Mouse (Mus musculus): Measurements from ENCODE around the gene Fem1b. TPM values are rescaled to one million over a fixed set of nuclear protein-coding genes. Genes with fewer than 3 reads are reported as not detected.

Gene Fem1b
- total RNA-seq, 2 experiments from 2014 or later, result 112 TPM

- intact Hi-C loops (cut with DNase I), result no loop called here
- DNase-seq (ENCODE audit: low spot score in 2 of 2), result peak in 1 of 2 experiments; percentile 54
Measured at GRCm38 (mm10) chr9:62786721-62787120, 25.0 kb downstream of the Fem1b start.

- peak in 1 of 2 experiments; percentile 77 for DNase-seq (ENCODE audit: low spot score in 2 of 2)
- intact Hi-C loops (cut with DNase I), result no loop called here
Measured at GRCm38 (mm10) chr9:62784233-62784632, 27.5 kb downstream of the Fem1b start.

GRCm38 (mm10) chr9:62782976-62783781 is 28.6 kb downstream of the Fem1b start:
- DNase-seq (ENCODE audit: low spot score in 2 of 2), result peak; percentile 86 to 95
- intact Hi-C loops (cut with DNase I), result no loop called here

- intact Hi-C loops (cut with DNase I), result no loop called here
- peak in 1 of 2 experiments; percentile 57 for DNase-seq (ENCODE audit: low spot score in 2 of 2)
Measured at GRCm38 (mm10) chr9:62781965-62782364, 29.8 kb downstream of the Fem1b start.

GRCm38 (mm10) chr9:62778721-62779120 is 33.0 kb downstream of the Fem1b start:
- intact Hi-C loops (cut with DNase I), result loop anchor here (5.0 to 10.0 kb wide), 3 partner anchors 226 to 481 kb away; no protein-coding TSS in a partner anchor
- no peak for DNase-seq (ENCODE audit: low spot score in 2 of 2)

- peak; percentile 67 to 77 for DNase-seq (ENCODE audit: low spot score in 2 of 2)
- intact Hi-C loops (cut with DNase I), result loop anchor here (2.0 to 10.0 kb wide), 4 partner anchors 33 to 480 kb away; no protein-coding TSS in a partner anchor
Measured at GRCm38 (mm10) chr9:62777461-62777860, 34.3 kb downstream of the Fem1b start.

GRCm38 (mm10) chr9:62775464-62775863 is 36.3 kb downstream of the Fem1b start:
- intact Hi-C loops (cut with DNase I), result loop anchor here (5.0 to 10.0 kb wide), 3 partner anchors 223 to 478 kb away; no protein-coding TSS in a partner anchor
- no peak for DNase-seq (ENCODE audit: low spot score in 2 of 2)

GRCm38 (mm10) chr9:62772746-62773145 is 39.0 kb downstream of the Fem1b start:
- intact Hi-C loops (cut with DNase I), result loop anchor here (10.0 kb wide), 1 partner anchor 298 kb away; no protein-coding TSS in a partner anchor
- DNase-seq (ENCODE audit: low spot score in 2 of 2), result no peak

GRCm38 (mm10) chr9:62768361-62768760 is 43.4 kb downstream of the Fem1b start:
- no peak for DNase-seq (ENCODE audit: low spot score in 2 of 2)
- intact Hi-C loops (cut with DNase I), result no loop called here

GRCm38 (mm10) chr9:62767464-62767863 is 44.3 kb downstream of the Fem1b start:
- intact Hi-C loops (cut with DNase I), result no loop called here
- DNase-seq (ENCODE audit: low spot score in 2 of 2), result no peak

GRCm38 (mm10) chr9:62765346-62765745 is 46.4 kb downstream of the Fem1b start:
- DNase-seq (ENCODE audit: low spot score in 2 of 2), result peak; percentile 46 to 75
- intact Hi-C loops (cut with DNase I), result no loop called here

- intact Hi-C loops (cut with DNase I), result no loop called here
- peak; percentile 53 to 73 for DNase-seq (ENCODE audit: low spot score in 2 of 2)
Measured at GRCm38 (mm10) chr9:62763478-62763877, 48.3 kb downstream of the Fem1b start.

GRCm38 (mm10) chr9:62759601-62760000 is 52.1 kb downstream of the Fem1b start:
- intact Hi-C loops (cut with DNase I), result no loop called here
- peak in 1 of 2 experiments; percentile 60 for DNase-seq (ENCODE audit: low spot score in 2 of 2)

- peak; percentile 73 to 93 for DNase-seq (ENCODE audit: low spot score in 2 of 2)
- intact Hi-C loops (cut with DNase I), result no loop called here
Measured at GRCm38 (mm10) chr9:62758288-62758687, 53.4 kb downstream of the Fem1b start.

GRCm38 (mm10) chr9:62750381-62750780 is 61.4 kb downstream of the Fem1b start:
- intact Hi-C loops (cut with DNase I), result no loop called here
- no peak for DNase-seq (ENCODE audit: low spot score in 2 of 2)

GRCm38 (mm10) chr9:62749666-62750065 is 62.1 kb downstream of the Fem1b start:
- DNase-seq (ENCODE audit: low spot score in 2 of 2), result no peak
- intact Hi-C loops (cut with DNase I), result no loop called here

- intact Hi-C loops (cut with DNase I), result no loop called here
- DNase-seq (ENCODE audit: low spot score in 2 of 2), result no peak
Measured at GRCm38 (mm10) chr9:62746646-62747045, 65.1 kb downstream of the Fem1b start.

GRCm38 (mm10) chr9:62744558-62745275 is 67.0 kb downstream of the Fem1b start:
- peak in 1 of 2 experiments; percentile 67 for DNase-seq (ENCODE audit: low spot score in 2 of 2)
- intact Hi-C loops (cut with DNase I), result loop anchor here (2.0 kb wide), 1 partner anchor 32 kb away; no protein-coding TSS in a partner anchor

All from left cerebral cortex, postnatal 14 days (tissue).